Mouse (Mus musculus): ENCODE data around the gene Atad1.

DNA sequence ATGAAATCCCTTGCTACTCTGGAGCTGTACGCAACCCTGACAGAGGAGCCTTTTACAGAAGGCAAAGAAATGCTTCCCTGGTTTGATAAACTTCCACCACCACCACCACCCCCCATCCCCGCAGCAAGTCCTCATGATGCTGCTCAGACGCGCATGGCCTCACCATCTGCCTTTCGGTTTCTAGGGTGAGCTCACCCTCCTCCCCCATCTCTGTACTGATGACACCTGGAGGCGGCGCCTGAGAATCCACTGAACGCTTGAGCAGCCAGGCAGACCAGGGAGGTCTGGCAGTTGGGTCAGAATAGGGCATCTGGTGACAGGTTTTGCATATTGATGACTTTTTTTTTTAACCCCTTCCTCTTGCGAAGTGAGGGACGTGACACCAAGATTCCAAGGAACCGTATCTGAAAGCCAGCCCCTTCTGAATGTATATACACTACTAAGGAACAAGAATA, 27.0 kb downstream of the Atad1 start:
- TF ChIP-seq CTCF (IDR thresholded peaks at IDR 0.05; ENCODE audit: low read depth, low read length) (no peak), POLR2A (IDR thresholded peaks at IDR 0.05; ENCODE audit: borderline replicate concordance, low read depth, low read length) (no peak)

All from bone marrow macrophage, adult 2 months (primary cell).